Mouse (Mus musculus) CH12F3 (cell line): ENCODE data around the gene Coch.
"Not testable (repeated sequence)": the region's sequence is repeated elsewhere in the genome, so short reads cannot be mapped to it uniquely, and the experiment has no call there.

Experiments
- in situ Hi-C: fragments of 300-500 bp; cut with MboI; formaldehyde crosslinking; loops from 2 replicates; pipeline ENCODE4 v1.14.3; 2020; ENCODE audit warnings: low sequenced_read_pairs

Coch gene

GRCm38 (mm10) chr12:51636689-51637470 is 43.7 kb downstream of the Coch start:
- in situ Hi-C loops = no loop called here

- in situ Hi-C loops = no loop called here
Observed at GRCm38 (mm10) chr12:51641871-51642270, 48.7 kb downstream of the Coch start.

- in situ Hi-C loops = not testable (repeated sequence)
Observed at GRCm38 (mm10) chr12:51649401-51649800, 56.3 kb downstream of the Coch start.
